Mouse (Mus musculus) E14TG2a.4 (cell line): ENCODE results near the gene Gm11084.

Experiments
- H3K27me3 ChIP-seq: 2 replicates; pipeline ENCODE4 v1.6.1; 2014; ENCODE audit warnings: low read length, control low read depth; ENCODE audit not compliant: insufficient read depth
- H3K36me3 ChIP-seq: 2 replicates; pipeline ENCODE4 v1.6.1; 2014; ENCODE audit warnings: low read length, control low read depth; ENCODE audit not compliant: insufficient read depth
- H3K4me1 ChIP-seq: replicated peaks from 2 replicates; pipeline ENCODE4 v1.6.1; 2014; ENCODE audit warnings: low read depth, low read length, control low read depth
- H3K4me3 ChIP-seq: replicated peaks from 2 replicates; pipeline ENCODE4 v1.5.1; 2014; ENCODE audit warnings: mild to moderate bottlenecking, low read length
- H3K9me3 ChIP-seq: 2 replicates; pipeline ENCODE4 v1.6.1; 2014; ENCODE audit warnings: low read length, control low read depth
- CTCF ChIP-seq: conservative IDR thresholded peaks from 2 replicates; pipeline ENCODE4 v1.5.1; 2014; ENCODE audit warnings: low read length
- NANOG ChIP-seq: IDR thresholded peaks from 2 replicates; pipeline ENCODE4 v1.6.1; 2014; ENCODE audit warnings: borderline replicate concordance, low read length, mixed read lengths
- POU5F1 ChIP-seq: IDR thresholded peaks from 2 replicates; pipeline ENCODE4 v1.6.1; 2014; ENCODE audit warnings: low read length, borderline replicate concordance

Gm11084 gene

DNA sequence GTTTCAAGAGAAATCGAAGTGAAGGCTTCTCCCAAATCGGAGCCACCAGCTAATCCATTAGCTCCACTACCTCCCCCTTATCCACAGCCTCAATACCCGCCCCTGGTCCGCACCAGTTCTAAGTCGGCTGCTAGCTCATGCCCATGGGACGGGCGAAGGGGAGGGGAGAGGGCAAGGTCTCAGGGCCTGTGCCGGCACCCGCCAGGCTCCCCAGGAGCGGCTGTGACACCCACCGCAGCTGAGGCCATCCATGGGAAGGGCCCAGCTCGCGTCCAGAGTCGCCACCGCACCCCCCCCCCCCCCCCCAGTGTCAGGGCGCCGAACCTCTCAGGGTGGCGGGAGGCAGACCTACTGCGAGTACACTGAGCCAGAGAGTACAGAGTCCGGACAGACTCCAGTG lies 26.1 kb upstream of the Gm11084 start:
- Histone ChIP-seq H3K4me3 (no peak overlapping the region), H3K27me3 (no peaks in the 10 kb centered on the region), H3K36me3 (no peaks in the 10 kb centered on the region), H3K9me3 (peaks cover 73% of the 10 kb centered on the region), H3K4me1 (no peaks in the 10 kb centered on the region; the same call in 1 of the 2 replicates)
- TF ChIP-seq POU5F1 (no peak), NANOG (no peak), CTCF (no peak)

DNA sequence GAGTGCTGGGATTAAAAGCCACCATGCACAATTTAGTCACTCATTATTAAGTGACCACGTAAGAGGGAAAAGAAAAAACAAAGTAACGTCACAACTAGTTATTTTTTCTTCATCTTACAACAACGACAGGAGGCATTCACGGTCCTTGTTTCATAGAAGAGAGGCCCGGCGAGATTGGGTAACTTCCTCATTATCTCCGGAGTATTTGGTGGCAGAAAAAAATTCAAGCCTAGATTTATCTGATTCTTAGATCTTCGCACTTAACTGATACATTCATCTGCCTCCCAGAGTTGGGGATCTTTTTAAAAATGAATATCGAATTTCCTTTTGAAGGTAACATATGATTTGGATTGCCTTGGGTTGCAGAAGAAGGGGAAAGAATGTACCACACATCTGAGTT lies 21.0 kb upstream of the Gm11084 start:
- TF ChIP-seq POU5F1 (no peak), NANOG (no peak)
- Histone ChIP-seq H3K4me1 (peaks cover 43% of the 10 kb centered on the region), H3K9me3 (peaks cover 35% of the 10 kb centered on the region)

DNA sequence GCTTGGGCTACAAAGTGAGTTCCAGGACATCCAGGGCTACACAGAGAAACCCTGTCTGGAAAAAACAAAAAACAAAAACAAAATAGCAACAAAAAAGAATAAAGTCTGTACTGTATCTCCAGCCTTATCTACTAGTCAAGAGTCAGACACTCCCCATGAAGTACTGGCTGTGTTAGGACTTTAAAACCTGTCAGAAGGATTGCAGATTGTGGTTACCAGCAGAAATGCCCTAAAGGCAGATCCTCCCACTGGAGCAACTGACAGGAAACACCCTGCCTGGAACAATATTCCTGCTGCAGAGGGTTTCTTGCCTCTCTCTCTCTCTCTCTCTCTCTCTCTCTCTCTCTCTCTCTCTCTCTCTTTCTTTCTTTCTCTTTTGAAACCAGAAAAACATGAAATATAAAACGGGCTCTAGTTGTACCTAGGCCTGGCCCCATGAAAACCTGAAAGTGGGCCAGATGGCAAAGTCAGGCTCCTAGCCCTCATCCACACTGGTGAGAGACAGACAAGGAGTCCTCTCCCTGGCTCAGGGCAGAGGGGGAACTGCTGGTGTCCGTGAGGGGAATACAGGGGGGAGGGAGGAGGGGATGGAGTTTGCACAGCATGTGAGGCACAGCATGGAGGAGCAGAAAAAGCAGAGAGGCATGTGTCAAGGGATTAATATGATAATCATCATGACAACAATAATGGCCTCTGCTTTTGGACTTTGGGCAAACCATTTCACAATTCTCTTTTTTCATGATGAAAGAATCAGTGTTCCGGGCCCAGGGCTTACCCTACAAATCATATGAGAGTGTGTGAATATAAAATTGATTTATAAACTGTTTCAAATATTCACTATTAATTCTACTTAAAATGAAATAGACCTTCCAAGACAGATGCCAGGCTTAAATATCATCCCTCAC lies 19.3 kb upstream of the Gm11084 start:
- Histone ChIP-seq H3K4me1 (peaks cover 51% of the 10 kb centered on the region), H3K4me3 (0 out of 2 replicates have a peak overlapping the region, but pooled peaks have one; percentile 63), H3K36me3 (no peaks in the 10 kb centered on the region), H3K27me3 (no peaks in the 10 kb centered on the region), H3K9me3 (peaks cover 20% of the 10 kb centered on the region)
- TF ChIP-seq POU5F1 (no peak), CTCF (no peak), NANOG (no peak)

More for the DNA sequence above, 21.0 kb upstream of the Gm11084 start:
- no peaks in the 10 kb centered on the region for H3K27me3 ChIP-seq
- no peak overlapping the region for H3K4me3 ChIP-seq
- H3K36me3 ChIP-seq, result no peaks in the 10 kb centered on the region

DNA sequence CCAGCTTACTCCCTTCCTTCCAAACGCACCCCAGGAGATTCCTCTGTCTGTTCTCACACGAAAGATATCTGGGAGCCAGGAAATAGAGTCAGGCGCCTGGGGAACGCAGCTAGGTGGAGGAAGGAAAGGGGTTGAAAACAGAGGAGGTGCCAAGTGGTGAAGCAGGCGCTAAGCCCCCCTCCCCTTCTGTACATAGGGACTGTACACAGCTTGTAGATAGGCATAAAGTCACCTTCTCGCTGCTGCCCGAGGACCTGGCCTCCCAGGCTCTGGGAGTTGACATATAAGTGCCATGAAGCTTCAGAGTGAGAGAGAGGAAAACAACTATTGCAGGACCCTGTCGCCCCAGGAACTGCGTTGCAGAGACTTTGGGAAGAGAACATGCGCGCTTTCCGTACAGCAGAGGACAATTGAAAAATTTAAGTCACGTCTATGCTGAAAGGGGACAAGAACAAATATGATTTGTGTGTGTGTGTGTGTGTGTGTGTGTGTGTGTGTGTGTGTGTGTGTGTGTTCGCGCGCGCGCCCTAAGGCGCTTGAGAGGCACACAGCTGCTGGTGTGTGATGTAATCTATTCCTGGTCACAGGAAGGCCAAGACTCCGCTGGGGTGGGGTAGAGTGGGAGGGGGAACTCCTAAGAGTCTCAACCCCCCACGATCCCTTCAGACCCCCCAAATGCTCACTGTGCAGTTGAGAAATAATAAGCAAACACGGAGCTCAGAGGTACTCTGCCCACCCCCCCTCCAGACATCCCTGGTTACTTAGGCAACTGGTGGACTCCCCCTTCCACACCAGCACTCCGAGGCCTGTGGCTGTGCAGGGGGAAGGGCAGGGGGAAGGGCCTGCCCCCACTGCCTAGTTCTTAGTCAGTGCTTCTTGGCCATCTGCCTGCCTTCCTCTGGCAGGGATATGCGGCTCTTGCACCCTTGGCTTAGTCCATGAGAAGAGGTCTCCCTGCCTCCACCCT lies 17.5 kb upstream of the Gm11084 start:
- TF ChIP-seq POU5F1 (no peak), NANOG (no peak), CTCF (no peak)
- Histone ChIP-seq H3K36me3 (no peaks in the 10 kb centered on the region), H3K27me3 (no peaks in the 10 kb centered on the region), H3K9me3 (peaks cover 2% of the 10 kb centered on the region), H3K4me3 (peak overlapping the region; percentile 63), H3K4me1 (peaks cover 51% of the 10 kb centered on the region)

DNA sequence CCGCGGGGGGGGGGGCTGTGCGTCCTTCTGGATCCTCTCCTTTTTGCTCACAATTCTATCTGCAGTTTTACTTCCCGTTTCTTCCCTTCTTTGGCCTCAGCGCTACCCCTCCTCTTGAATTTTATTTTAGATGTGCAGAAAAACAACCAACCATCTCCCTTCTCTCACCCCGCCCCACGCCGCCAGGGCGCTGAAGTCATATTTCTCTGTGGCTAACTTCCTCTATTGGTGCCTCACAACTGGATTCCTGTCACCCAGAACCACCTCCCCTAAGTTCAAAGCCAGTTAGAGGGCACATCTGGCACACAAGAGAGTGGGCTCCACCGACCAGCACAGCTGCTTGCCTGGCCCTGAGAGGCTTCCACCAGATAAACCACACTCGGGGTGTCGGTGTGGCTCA lies 16.5 kb upstream of the Gm11084 start:
- TF ChIP-seq CTCF, result no peak
- TF ChIP-seq NANOG, result no peak
- no peak for TF ChIP-seq POU5F1
- Histone ChIP-seq H3K36me3 (no peaks in the 10 kb centered on the region), H3K4me3 (peak overlapping the region; percentile 62), H3K4me1 (peaks cover 57% of the 10 kb centered on the region), H3K9me3 (no peaks in the 10 kb centered on the region), H3K27me3 (no peaks in the 10 kb centered on the region)

DNA sequence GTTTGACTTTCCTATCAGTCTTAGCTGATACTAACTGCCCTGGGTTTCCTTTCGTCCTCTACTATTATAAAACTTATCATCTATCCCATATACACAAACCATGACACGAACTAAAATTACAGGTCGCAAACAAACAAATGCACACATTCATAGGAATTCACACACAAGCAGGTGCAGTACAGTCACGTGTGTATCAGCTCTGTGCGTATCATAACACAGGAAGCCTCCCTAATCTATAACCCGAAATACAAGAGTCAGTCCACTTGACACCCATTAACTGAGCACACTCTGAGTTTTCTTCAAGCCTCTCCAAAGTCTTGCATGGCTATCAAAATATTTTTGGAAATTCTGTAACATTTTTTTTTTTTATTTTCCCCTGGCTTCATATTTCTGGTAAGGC lies 15.9 kb upstream of the Gm11084 start:
- Histone ChIP-seq H3K4me3 (no peak overlapping the region), H3K4me1 (peaks cover 63% of the 10 kb centered on the region), H3K36me3 (no peaks in the 10 kb centered on the region), H3K9me3 (no peaks in the 10 kb centered on the region), H3K27me3 (no peaks in the 10 kb centered on the region)
- no peak for TF ChIP-seq CTCF
- TF ChIP-seq POU5F1, result no peak
- TF ChIP-seq NANOG, result no peak

DNA sequence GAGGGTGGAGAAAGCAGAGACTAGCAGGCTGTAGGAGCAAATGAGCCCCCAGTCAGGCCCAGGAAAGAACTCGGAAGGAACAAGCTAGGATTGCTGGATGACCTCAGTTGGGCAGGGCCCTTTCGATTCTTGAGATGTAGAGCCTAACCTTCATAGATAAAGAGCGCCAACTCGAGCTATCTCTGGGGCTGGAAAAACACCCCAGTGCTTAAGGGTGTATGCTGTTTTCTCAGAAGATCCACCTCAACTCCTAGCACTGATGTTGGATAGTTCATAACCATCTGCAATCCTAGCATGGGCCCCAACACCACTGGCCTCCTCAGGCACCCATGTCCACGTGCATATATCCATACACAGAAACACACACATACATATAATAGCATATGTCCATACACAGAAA lies 15.5 kb upstream of the Gm11084 start:
- TF ChIP-seq CTCF (no peak), NANOG (no peak), POU5F1 (no peak)

DNA sequence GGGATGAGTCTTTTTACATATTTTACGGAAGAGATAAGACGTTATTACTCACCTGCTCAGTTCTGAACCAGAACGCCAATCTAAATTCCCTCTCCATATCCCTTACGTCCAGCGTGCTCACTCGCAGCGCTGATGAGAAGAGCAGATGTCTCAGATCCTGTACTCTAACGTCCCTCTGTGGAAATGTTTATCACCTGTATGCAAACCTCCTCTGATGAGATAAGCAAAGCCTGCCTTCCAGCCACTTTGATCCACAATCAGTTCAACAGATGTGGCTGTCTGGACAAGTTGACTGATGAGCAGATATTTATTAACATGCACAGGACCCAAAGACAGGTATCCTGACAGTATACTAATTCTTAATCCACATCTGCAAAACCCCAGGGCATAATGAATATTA lies 13.7 kb upstream of the Gm11084 start:
- H3K36me3 ChIP-seq, result no peaks in the 10 kb centered on the region
- peaks cover 66% of the 10 kb centered on the region for H3K4me1 ChIP-seq
- no peaks in the 10 kb centered on the region for H3K9me3 ChIP-seq
- TF ChIP-seq POU5F1 (no peak), CTCF (no peak), NANOG (no peak)
- H3K27me3 ChIP-seq, result no peaks in the 10 kb centered on the region
- H3K4me3 ChIP-seq, result no peak overlapping the region

More for the DNA sequence above, 15.5 kb upstream of the Gm11084 start:
- no peak overlapping the region for H3K4me3 ChIP-seq
- no peaks in the 10 kb centered on the region for H3K9me3 ChIP-seq
- no peaks in the 10 kb centered on the region for H3K27me3 ChIP-seq
- H3K4me1 ChIP-seq, result peaks cover 66% of the 10 kb centered on the region
- no peaks in the 10 kb centered on the region for H3K36me3 ChIP-seq
